Comparison of ENCODE assay signal across 7 mouse cellular contexts in the genomic region with DNA sequence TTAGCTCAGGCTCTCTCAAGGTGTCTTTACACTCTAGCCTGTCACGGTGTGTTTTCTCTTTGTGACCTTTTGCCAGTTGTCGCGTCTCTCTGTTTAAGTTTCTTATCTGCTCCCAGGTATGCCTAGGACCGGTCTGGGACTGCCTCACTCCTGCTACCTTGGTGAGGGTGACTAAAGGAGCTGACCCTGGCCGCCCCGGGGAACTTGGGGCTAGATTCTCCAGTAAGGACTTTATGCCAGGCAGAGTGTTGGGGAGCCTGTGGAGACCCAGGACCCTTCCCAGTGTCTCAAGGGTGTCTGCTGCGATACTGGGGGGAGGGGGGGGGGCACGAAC. TPM values are rescaled to one million over a fixed set of nuclear protein-coding genes. Genes with fewer than 3 reads are reported as not detected.
A peak's percentile ranks its signal among the peaks of the same experiment; 100 is the strongest.
DNase-seq lines count a peak whose midpoint lies in the region; ATAC-seq lines count a peak whose summit lies in the region.

No protein-coding gene starts in this region.

- H3K4me1 ChIP-seq in neural tube, embryonic 11.5 days (ENCODE audit: control insufficient read depth, insufficient read depth, low read length): peaks cover 6% of the 10 kb centered on the region
- H3K4me1 ChIP-seq in forebrain, embryonic 11.5 days (replicated peaks; ENCODE audit: control insufficient read depth, insufficient read depth, low read length): peaks cover 6% of the 10 kb centered on the region
- H3K4me1 ChIP-seq in stomach, embryonic 15.5 days: peaks cover 33% of the 10 kb centered on the region

- H3K27ac ChIP-seq in neural tube, embryonic 11.5 days (ENCODE audit: low read depth, low read length): peak overlapping the region; percentile 85
- H3K27ac ChIP-seq in forebrain, embryonic 11.5 days (ENCODE audit: low read depth, low read length): no peak overlapping the region
- peak overlapping the region; percentile 97 for H3K27ac ChIP-seq in stomach, embryonic 15.5 days

- no peaks in the 10 kb centered on the region for H3K9me3 ChIP-seq in neural tube, embryonic 11.5 days (ENCODE audit: control insufficient read depth, low read length)
- no peaks in the 10 kb centered on the region for H3K9me3 ChIP-seq in forebrain, embryonic 11.5 days (ENCODE audit: control insufficient read depth, low read length)
- no peaks in the 10 kb centered on the region for H3K9me3 ChIP-seq in stomach, embryonic 15.5 days

- H3K4me3 ChIP-seq in neural tube, embryonic 11.5 days (ENCODE audit: low read depth, low read length): peak overlapping the region; percentile 84
- peak overlapping the region; percentile 75 for H3K4me3 ChIP-seq in forebrain, embryonic 11.5 days (ENCODE audit: low read depth, low read length)
- peak overlapping the region; percentile 84 for H3K4me3 ChIP-seq in stomach, embryonic 15.5 days (replicated peaks)

- no peak for DNase-seq in neural tube, embryonic 11.5 days (ENCODE audit: low spot score)
- DNase-seq in neural tube, embryonic 10.5 days (ENCODE audit: extremely low spot score, low spot score): no peak
- DNase-seq in forebrain, embryonic 11.5 days (ENCODE audit: low spot score): no peak
- DNase-seq in liver: peak; percentile 29
- DNase-seq in cerebellum, adult 9-11 months: no peak
- no peak for DNase-seq in left cerebral cortex, adult 11 months (ENCODE audit: low spot score)

- H3K27me3 ChIP-seq in neural tube, embryonic 11.5 days (ENCODE audit: control insufficient read depth, insufficient read depth, low read length): no peaks in the 10 kb centered on the region
- no peaks in the 10 kb centered on the region for H3K27me3 ChIP-seq in forebrain, embryonic 11.5 days (ENCODE audit: control insufficient read depth, insufficient read depth, low read length)
- H3K27me3 ChIP-seq in stomach, embryonic 15.5 days (replicated peaks): no peaks in the 10 kb centered on the region

- peak overlapping the region; percentile 84 for H3K4me2 ChIP-seq in neural tube, embryonic 11.5 days (ENCODE audit: low read depth)
- peak overlapping the region; percentile 80 for H3K4me2 ChIP-seq in forebrain, embryonic 11.5 days (ENCODE audit: low read depth, low read length, severe bottlenecking)
- peak overlapping the region; percentile 65 for H3K4me2 ChIP-seq in stomach, embryonic 15.5 days

- ATAC-seq in neural tube, embryonic 11.5 days (ENCODE audit: insufficient read depth, low FRiP score, low TSS enrichment): no peak
- ATAC-seq in forebrain, embryonic 11.5 days (replicated peaks; ENCODE audit: low FRiP score): no peak
- ATAC-seq in stomach, embryonic 15.5 days (ENCODE audit: insufficient read depth, low FRiP score, low read depth): peak; percentile 29; the same call in 1 of the 2 replicates

- H3K36me3 ChIP-seq in neural tube, embryonic 11.5 days (ENCODE audit: control insufficient read depth, insufficient read depth, low read length): no peaks in the 10 kb centered on the region
- no peaks in the 10 kb centered on the region for H3K36me3 ChIP-seq in forebrain, embryonic 11.5 days (ENCODE audit: control insufficient read depth, insufficient read depth, low read length)
- H3K36me3 ChIP-seq in stomach, embryonic 15.5 days: peaks cover 3% of the 10 kb centered on the region; the same call in 1 of the 2 replicates

- H3K9ac ChIP-seq in neural tube, embryonic 11.5 days (ENCODE audit: low read length): peak overlapping the region; percentile 84
- peak overlapping the region; percentile 71 for H3K9ac ChIP-seq in forebrain, embryonic 11.5 days (ENCODE audit: low read length)
- H3K9ac ChIP-seq in stomach, embryonic 15.5 days: peak overlapping the region; percentile 93

- WGBS in neural tube, embryonic 11.5 days: 16% methylated on average over 8 of the region's 8 CpGs
- 10% methylated on average over 8 of the region's 8 CpGs for WGBS in forebrain, embryonic 11.5 days
- 8% methylated on average over 8 of the region's 8 CpGs for WGBS in stomach, embryonic 15.5 days

RNA-seq across cellular contexts. Expression of gene Pttg1ip, which starts 0.7 kb away (rescaled TPM):
- polyA plus RNA-seq in neural tube, embryonic 11.5 days (2014; fragmentation: Nextera tagmentation; extraction: Ambion mirVana): 71.4 and 72.1 TPM in 2 replicates
- polyA plus RNA-seq in forebrain, embryonic 11.5 days (2014; fragmentation: Nextera tagmentation; extraction: Ambion mirVana): 69.0 and 73.8 TPM in 2 replicates
- 174 and 178 TPM in 2 replicates for polyA plus RNA-seq in stomach, embryonic 15.5 days (2015; fragmentation: Nextera tagmentation; extraction: Ambion mirVana)

RNA-seq across cellular contexts. Expression of gene Sumo3, which starts 23.6 kb away (rescaled TPM):
- 334 and 346 TPM in 2 replicates for polyA plus RNA-seq in neural tube, embryonic 11.5 days (2014; fragmentation: Nextera tagmentation; extraction: Ambion mirVana)
- 336 and 367 TPM in 2 replicates for polyA plus RNA-seq in forebrain, embryonic 11.5 days (2014; fragmentation: Nextera tagmentation; extraction: Ambion mirVana)
- polyA plus RNA-seq in stomach, embryonic 15.5 days (2015; fragmentation: Nextera tagmentation; extraction: Ambion mirVana): 324 and 334 TPM in 2 replicates

RNA-seq across cellular contexts. Expression of gene Gm49325, which starts 23.7 kb away (rescaled TPM):
- polyA plus RNA-seq in neural tube, embryonic 11.5 days (2014; fragmentation: Nextera tagmentation; extraction: Ambion mirVana): 1.4 and 4.8 TPM in 2 replicates
- polyA plus RNA-seq in forebrain, embryonic 11.5 days (2014; fragmentation: Nextera tagmentation; extraction: Ambion mirVana): not detected in 2 replicates
- polyA plus RNA-seq in stomach, embryonic 15.5 days (2015; fragmentation: Nextera tagmentation; extraction: Ambion mirVana): 4.8 TPM in 1 of 2 replicates, not detected in the other

RNA-seq across cellular contexts. Expression of gene Ube2g2, which starts 39.8 kb away (rescaled TPM):
- polyA plus RNA-seq in neural tube, embryonic 11.5 days (2014; fragmentation: Nextera tagmentation; extraction: Ambion mirVana): 65.9 and 66.0 TPM in 2 replicates
- polyA plus RNA-seq in forebrain, embryonic 11.5 days (2014; fragmentation: Nextera tagmentation; extraction: Ambion mirVana): 76.7 and 78.1 TPM in 2 replicates
- polyA plus RNA-seq in stomach, embryonic 15.5 days (2015; fragmentation: Nextera tagmentation; extraction: Ambion mirVana): 70.7 and 73.3 TPM in 2 replicates

RNA-seq across cellular contexts. Expression of gene Itgb2, which starts 52.2 kb away (rescaled TPM):
- polyA plus RNA-seq in neural tube, embryonic 11.5 days (2014; fragmentation: Nextera tagmentation; extraction: Ambion mirVana): 1.5 TPM in 2 replicates
- polyA plus RNA-seq in forebrain, embryonic 11.5 days (2014; fragmentation: Nextera tagmentation; extraction: Ambion mirVana): 1.2 and 1.3 TPM in 2 replicates
- 6.0 and 6.9 TPM in 2 replicates for polyA plus RNA-seq in stomach, embryonic 15.5 days (2015; fragmentation: Nextera tagmentation; extraction: Ambion mirVana)
